In genomic region chr10:71049294-71049693, GRCm38 (mm10) we compare ENCODE assay signal across 12 mouse cellular contexts.
DNase-seq lines count a peak whose midpoint lies in the region; ATAC-seq lines count a peak whose summit lies in the region.
"Had no signal": no experiment of that assay in that cellular context is flagged by ENCODE, and none has a peak within 500 bp of the region (broad histone marks: within the 10 kb centered on the region; RNA-seq: fewer than 3 reads in every experiment).

No protein-coding gene starts in this region.

- peaks cover 20% of the 10 kb centered on the region for H3K4me1 ChIP-seq in kidney, embryonic 15.5 days
- 0 out of 2 replicates have a peak, but pooled peaks cover 3% of the 10 kb centered on the region for H3K4me1 ChIP-seq in midbrain, embryonic 15.5 days
- H3K4me1 ChIP-seq: megakaryocyte, embryonic 14.5 days; neural tube, embryonic 12.5 days had no signal

- ATAC-seq in kidney, embryonic 15.5 days (replicated peaks; ENCODE audit: low FRiP score) = no peak
- ATAC-seq in midbrain, embryonic 15.5 days (replicated peaks) = no peak
- ATAC-seq: hindbrain, embryonic 16.5 days had no signal

- no peak overlapping the region for H3K9ac ChIP-seq in kidney, embryonic 15.5 days
- H3K9ac ChIP-seq in midbrain, embryonic 15.5 days = no peak overlapping the region
- H3K9ac ChIP-seq: limb, embryonic 13.5 days; neural tube, embryonic 12.5 days had no signal

- DNase-seq in kidney, postnatal 25 days = peak; percentile 31 to 51
- DNase-seq in fibroblast of lung, adult 2 months (ENCODE audit: low read depth) = peak; percentile 55
- DNase-seq in heart, postnatal 14 days = peak; percentile 41
- DNase-seq in mesoderm, embryonic 11.5 days (ENCODE audit: low read depth, low spot score) = peak; percentile 16
- DNase-seq in neural tube, embryonic 10.5 days (ENCODE audit: extremely low spot score, low spot score) = no peak
- DNase-seq: cerebellum, postnatal 25 days had no signal

- no peak overlapping the region for H3K4me3 ChIP-seq in kidney, embryonic 15.5 days (replicated peaks)
- no peak overlapping the region for H3K4me3 ChIP-seq in midbrain, embryonic 15.5 days
- H3K4me3 ChIP-seq: limb, embryonic 13.5 days; megakaryocyte, embryonic 14.5 days; neural tube, embryonic 12.5 days had no signal

- intact Hi-C loops in heart, postnatal 14 days (cut with DNase I) = no loop called here

- H3K36me3 ChIP-seq in kidney, embryonic 15.5 days = peaks cover 6% of the 10 kb centered on the region
- no peaks in the 10 kb centered on the region for H3K36me3 ChIP-seq in midbrain, embryonic 15.5 days (replicated peaks)
- H3K36me3 ChIP-seq: neural tube, embryonic 12.5 days had no signal

- H3K27ac ChIP-seq in kidney, embryonic 15.5 days = no peak overlapping the region
- no peak overlapping the region for H3K27ac ChIP-seq in midbrain, embryonic 15.5 days
- H3K27ac ChIP-seq: limb, embryonic 13.5 days; neural tube, embryonic 12.5 days had no signal

- no peak overlapping the region for H3K4me2 ChIP-seq in kidney, embryonic 15.5 days
- H3K4me2 ChIP-seq in midbrain, embryonic 15.5 days = no peak overlapping the region
- H3K4me2 ChIP-seq: limb, embryonic 13.5 days; neural tube, embryonic 12.5 days had no signal

- 80% methylated on average over 17 of the region's 17 CpGs for WGBS in kidney, embryonic 15.5 days
- WGBS in midbrain, embryonic 15.5 days = 94% methylated on average over 17 of the region's 17 CpGs

- H3K27me3 ChIP-seq in kidney, embryonic 15.5 days = no peaks in the 10 kb centered on the region
- H3K27me3 ChIP-seq in midbrain, embryonic 15.5 days (replicated peaks) = no peaks in the 10 kb centered on the region
- H3K27me3 ChIP-seq: limb, embryonic 13.5 days; megakaryocyte, embryonic 14.5 days; neural tube, embryonic 12.5 days had no signal

- no peaks in the 10 kb centered on the region for H3K9me3 ChIP-seq in kidney, embryonic 15.5 days (replicated peaks)
- no peaks in the 10 kb centered on the region for H3K9me3 ChIP-seq in midbrain, embryonic 15.5 days
- H3K9me3 ChIP-seq: limb, embryonic 13.5 days; neural tube, embryonic 12.5 days had no signal
